Mouse (Mus musculus): ENCODE data around the gene Svopl.

DNA sequence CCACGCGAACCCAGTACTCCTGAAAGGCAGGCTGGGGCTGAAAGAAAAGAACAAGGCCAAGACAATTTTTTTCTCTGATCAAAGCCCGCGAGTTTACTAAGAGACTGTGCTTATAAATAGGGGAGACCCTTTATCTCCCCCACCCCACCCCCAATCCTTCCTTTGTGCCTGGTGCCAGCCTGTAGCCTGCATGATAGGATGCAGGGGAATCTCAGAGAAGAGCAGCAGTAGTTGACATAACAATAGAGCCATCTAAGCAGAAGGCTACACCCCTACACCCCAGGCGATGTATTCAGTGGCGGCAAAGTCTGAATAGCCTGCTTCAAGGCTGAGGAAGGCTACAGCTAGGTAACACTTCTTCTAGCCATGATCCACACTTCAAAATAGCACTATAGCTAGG lies 110.3 kb downstream of the Svopl start:
- TF ChIP-seq POLR2A (IDR thresholded peaks at IDR 0.05; ENCODE audit: control insufficient read depth, extremely low read depth, insufficient read depth, low read length, poor library complexity), result no peak
- no peak for TF ChIP-seq CTCF (IDR thresholded peaks at IDR 0.05; ENCODE audit: borderline replicate concordance, control insufficient read depth, extremely low read depth, insufficient read depth, low read length, poor library complexity)

Data from thymus, adult 2 months (tissue).